Mouse (Mus musculus): ENCODE results near the gene Klhl40. TPM values are rescaled to one million over a fixed set of nuclear protein-coding genes. Genes with fewer than 3 reads are reported as not detected.

Gene Klhl40
- polyA plus RNA-seq (2012; rRNA removed), result 0.06 and 0.11 TPM in 2 replicates

GRCm38 (mm10) chr9:121777484-121778065 lies at the start of gene Klhl40:
Gene Klhl40 (plus strand): TSS chr9:121777607.
- DNase-seq (ENCODE audit: low read depth, low spot score), result no peak
- WGBS, result 13% methylated on average over 30 of the region's 30 CpGs

- no peak for DNase-seq (ENCODE audit: low read depth, low spot score)
- 82% methylated on average over 6 of the region's 6 CpGs for WGBS
These were observed 36.9 kb upstream of the Klhl40 start for GRCm38 (mm10) chr9:121740490-121740889.

DNA sequence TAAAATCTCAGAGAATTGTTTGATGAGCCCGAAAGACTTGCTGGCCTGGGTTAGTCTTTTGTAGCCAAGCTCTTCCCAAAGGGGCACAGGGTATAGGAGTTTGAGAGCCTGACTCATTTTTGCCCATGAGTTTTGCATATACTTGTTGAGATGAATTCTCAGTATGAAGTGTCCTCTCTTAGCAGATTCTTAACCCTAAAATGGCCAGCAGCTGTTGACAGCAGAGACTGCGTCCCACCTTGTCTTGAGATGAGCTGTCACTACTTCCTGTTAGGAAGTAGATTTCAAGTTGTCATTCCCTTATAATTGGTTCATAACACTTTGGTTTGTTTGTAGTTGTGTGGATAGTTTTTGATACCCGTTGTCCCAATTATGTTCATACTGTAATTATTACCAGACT lies 36.2 kb upstream of the Klhl40 start:
- 93% methylated on average over 3 of the region's 3 CpGs for WGBS
- no peak for DNase-seq (ENCODE audit: low read depth, low spot score)

GRCm38 (mm10) chr9:121744051-121744450 lies 33.4 kb upstream of the Klhl40 start:
- DNase-seq (ENCODE audit: low read depth, low spot score), result no peak
- 87% methylated on average over 8 of the region's 8 CpGs for WGBS

DNA sequence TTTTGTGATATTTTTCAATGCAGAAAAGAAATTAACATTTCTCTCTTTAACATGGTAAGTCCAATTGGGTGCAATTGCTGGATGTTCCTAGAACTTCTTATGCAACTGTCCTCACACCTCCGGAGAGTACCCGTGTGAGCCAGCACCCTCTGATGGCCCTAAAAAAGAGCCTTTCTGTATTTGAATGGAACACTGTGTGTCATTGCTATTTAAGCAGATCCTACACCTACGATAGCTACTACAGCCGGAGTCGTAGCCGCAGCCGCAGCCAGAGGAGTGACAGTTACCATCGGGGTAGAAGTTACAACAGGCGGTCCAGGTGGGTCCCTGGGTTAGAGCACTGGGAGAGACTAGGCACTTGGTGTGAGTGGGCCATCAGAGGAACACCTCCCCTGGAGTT lies 24.6 kb upstream of the Klhl40 start:
- WGBS, result 91% methylated on average over 9 of the region's 9 CpGs
- no peak for DNase-seq (ENCODE audit: low read depth, low spot score)

DNA sequence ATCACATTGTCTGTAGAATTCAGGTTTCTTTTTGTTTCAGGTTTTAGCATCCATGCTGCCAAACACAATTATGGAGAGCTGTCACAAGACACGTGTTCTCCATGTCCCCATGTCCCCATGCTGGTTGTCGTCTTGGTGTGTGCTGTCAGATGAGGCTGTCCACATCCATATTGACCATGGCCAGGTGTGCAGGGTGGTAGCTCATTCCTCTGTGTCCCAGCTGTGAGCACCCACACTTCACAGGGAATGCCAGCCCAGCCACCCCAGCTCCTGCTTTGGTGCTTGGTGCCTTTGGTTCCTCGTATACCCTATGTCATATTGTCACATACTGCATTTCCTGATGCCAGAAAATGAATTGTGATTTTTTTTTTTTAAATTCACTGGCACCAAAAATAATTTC lies 22.8 kb upstream of the Klhl40 start:
- 86% methylated on average over 3 of the region's 3 CpGs for WGBS
- no peak for DNase-seq (ENCODE audit: low read depth, low spot score)

DNA sequence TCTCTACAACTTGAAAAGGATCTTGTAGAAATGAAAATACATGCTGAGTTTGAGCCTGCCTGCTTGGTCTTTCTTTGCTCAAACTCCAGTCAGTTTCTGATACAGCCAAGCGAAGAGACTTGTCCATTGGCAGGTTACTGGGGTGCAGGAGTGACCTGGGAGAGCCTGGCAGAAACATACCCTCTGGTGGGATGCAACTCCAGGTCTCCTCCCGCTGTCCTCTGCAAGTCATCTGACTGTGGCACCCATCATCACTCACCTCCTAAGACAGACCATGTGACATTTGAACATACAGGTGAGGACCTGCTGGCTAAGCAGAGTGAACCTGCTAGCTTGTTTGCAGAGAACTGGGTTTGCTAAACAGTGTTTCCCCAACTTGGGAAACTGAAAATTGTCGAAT lies 20.6 kb upstream of the Klhl40 start:
- WGBS, result 81% methylated on average over 3 of the region's 3 CpGs
- DNase-seq (ENCODE audit: low read depth, low spot score), result no peak

GRCm38 (mm10) chr9:121757432-121757831 lies 20.0 kb upstream of the Klhl40 start:
- WGBS, result 52% methylated on average over 3 of the region's 3 CpGs
- no peak for DNase-seq (ENCODE audit: low read depth, low spot score)

GRCm38 (mm10) chr9:121757835-121758814 lies 19.3 kb upstream of the Klhl40 start:
- WGBS, result 52% methylated on average over 10 of the region's 10 CpGs

DNA sequence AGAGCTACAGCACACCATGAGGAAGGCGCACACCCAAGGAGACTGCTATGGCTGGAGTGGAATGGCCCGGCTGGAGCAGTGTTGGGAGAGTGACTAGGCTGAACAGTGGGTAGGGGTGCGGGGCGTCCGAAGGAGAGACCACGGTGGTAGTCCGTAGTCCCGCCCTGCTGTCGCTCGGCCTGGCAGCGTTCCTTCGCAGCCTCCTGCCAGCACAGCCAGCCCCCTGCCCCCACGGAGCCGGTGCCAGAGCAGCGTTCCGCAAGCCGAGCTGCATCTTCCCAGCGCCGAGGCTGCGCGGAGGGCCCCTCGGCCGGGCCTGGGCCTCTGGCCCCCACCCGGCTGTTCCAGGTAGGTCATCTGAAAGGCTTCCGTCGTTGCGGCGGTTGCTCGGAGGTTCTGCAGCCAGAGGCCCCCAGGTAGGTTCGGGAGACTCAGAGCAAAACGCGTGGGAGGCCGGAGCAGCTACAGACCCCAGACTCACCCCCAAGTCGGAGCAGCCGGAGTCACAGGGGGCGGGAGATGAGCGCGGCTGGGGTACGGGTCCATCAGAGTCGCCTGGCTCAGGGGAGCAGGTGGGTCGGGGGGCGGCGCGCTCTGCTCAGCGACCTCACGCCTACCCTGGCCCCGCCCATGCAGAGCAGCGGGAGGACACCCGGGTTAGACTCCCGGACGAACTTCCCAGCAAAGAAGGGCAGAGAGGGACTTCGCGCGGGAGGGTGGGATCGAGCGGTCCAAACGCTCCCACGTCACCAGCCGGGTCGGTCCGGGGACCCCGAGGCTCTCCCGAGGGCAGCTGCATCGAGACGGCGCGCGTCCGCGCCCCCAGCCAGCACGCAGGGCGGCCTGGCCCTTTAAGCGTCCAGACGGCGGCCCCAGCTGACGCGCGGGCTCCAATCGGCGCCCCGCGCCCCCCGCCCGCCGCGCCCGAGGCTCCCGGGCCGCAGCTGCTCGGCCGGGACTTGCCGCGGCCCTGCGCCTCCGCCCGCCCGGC lies 18.0 kb upstream of the Klhl40 start, which contains the start of gene Zfp651:
TSS of gene Zfp651 (plus strand) at position 240 of the 991 bp plus-strand sequence.
- no peak for DNase-seq (ENCODE audit: low read depth, low spot score)
- 2% methylated on average over 97 of the region's 97 CpGs for WGBS

More at GRCm38 (mm10) chr9:121757835-121758814, 19.3 kb upstream of the Klhl40 start:
- no peak for DNase-seq (ENCODE audit: low read depth, low spot score)

GRCm38 (mm10) chr9:121760271-121761090 lies 16.9 kb upstream of the Klhl40 start:
- DNase-seq (ENCODE audit: low read depth, low spot score), result no peak
- WGBS, result 3% methylated on average over 42 of the region's 43 CpGs

- WGBS, result 48% methylated on average over 10 of the region's 10 CpGs
- no peak for DNase-seq (ENCODE audit: low read depth, low spot score)
These were observed 16.2 kb upstream of the Klhl40 start for GRCm38 (mm10) chr9:121761091-121761665.

DNA sequence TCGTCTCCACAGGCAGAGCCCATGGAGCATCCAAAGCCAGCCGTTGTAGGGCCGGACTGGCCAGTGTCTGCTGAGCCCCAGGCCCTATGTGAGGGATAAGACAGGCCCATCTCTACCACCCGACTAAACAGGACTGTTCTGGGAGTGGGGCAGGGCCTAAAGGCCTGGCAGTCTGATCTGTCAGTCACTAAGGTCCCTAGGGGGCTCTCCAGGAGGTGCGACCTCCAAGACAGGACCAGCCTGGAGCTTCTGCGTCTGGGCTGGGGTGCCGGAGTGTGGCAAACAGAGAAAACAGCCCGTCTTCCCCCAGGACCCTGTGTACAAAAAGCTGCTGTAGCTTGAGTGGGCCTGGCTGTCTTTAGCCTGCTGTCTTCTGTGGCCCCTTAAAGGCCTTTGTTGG lies 15.6 kb upstream of the Klhl40 start:
- no peak for DNase-seq (ENCODE audit: low read depth, low spot score)
- WGBS, result 79% methylated on average over 8 of the region's 8 CpGs

DNA sequence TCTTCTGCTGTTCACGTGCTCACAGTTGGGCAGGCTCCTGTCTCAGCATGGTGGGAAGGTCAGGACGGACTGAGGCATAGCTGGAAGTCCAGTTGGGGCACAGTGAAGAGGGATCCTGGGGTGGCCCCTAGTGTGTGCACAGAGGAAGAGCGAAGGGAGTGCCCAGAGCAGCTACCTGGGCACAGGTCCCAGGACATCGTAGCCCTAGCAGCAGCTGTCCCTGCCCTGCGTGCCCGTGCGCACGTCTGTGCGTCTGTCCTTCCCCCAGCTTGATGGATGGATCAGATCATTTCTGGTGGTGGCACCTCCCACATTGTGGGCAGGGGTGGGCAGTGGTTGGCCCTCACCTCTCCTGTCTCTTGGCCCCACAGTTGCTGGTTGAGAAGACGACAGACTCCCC lies 15.2 kb upstream of the Klhl40 start:
- 85% methylated on average over 10 of the region's 10 CpGs for WGBS
- no peak for DNase-seq (ENCODE audit: low read depth, low spot score)

GRCm38 (mm10) chr9:121762761-121763160 lies 14.6 kb upstream of the Klhl40 start:
- WGBS, result 91% methylated on average over 25 of the region's 25 CpGs
- DNase-seq (ENCODE audit: low read depth, low spot score), result no peak

- DNase-seq (ENCODE audit: low read depth, low spot score), result no peak
- WGBS, result 82% methylated on average over 19 of the region's 19 CpGs
These were observed 13.7 kb upstream of the Klhl40 start for GRCm38 (mm10) chr9:121763716-121764115.

GRCm38 (mm10) chr9:121765166-121765855 lies 12.1 kb upstream of the Klhl40 start:
- WGBS, result 78% methylated on average over 16 of the region's 16 CpGs
- no peak for DNase-seq (ENCODE audit: low read depth, low spot score)

DNA sequence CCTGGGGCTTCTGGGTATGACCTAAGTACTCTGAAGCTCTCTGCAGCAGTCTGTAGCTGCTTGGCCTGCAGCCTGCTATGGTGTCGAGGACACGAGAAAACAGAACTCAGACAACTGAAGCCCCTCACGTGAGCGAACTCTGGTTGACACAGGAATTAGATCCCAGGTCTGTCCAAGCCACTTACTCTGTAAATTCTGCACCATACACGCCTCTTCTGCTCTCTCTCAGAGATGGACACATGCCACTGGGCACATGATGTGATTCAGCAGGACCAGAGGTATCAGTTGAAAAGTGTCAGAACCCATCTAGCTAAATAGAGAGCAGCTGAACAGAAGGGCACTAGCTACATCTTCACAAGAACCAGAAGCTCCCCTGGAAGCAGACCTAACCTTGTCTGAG lies 5.0 kb upstream of the Klhl40 start:
- 59% methylated on average over 5 of the region's 5 CpGs for WGBS

More for the DNA sequence above, 5.0 kb upstream of the Klhl40 start:
- no peak for DNase-seq (ENCODE audit: low read depth, low spot score)
